Mouse (Mus musculus) bone marrow, adult 2 months (tissue): Measurements from ENCODE around the gene Gpx5.

Source experiments
- CTCF ChIP-seq: fragments of 200-500 bp; IDR thresholded peaks from 2 replicates; pipeline ENCODE4 v1.5.1; 2011; ENCODE audit warnings: low read length, control low read depth; ENCODE audit not compliant: control insufficient read depth, insufficient read depth
- POLR2A ChIP-seq: fragments of 200-500 bp; IDR thresholded peaks from 2 replicates; pipeline ENCODE4 v1.6.1; 2011; ENCODE audit warnings: low read depth, mild to moderate bottlenecking, control low read depth, low read length, borderline replicate concordance; ENCODE audit not compliant: control insufficient read depth

DNA sequence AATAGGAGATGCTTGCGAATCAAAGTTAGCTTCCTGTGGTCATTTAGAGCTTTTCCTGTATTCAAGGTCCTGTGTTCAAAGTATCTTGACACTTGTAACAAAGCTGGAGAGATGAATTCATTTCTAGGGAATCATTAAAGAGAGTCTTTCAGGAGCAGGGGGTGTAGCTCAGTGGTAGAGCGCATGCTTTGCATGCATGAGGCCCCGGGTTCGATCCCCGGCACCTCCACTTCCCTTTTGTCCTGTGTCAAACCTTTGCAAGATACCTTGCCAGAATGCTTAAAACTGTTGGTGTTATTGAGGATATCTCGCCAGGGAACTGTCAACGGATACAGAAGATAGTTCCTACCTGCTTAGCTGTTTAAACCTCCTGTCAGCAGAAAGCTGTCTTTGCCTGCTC is 51.7 kb downstream of the Gpx5 start:
- TF ChIP-seq CTCF (no peak), POLR2A (no peak)
